Mouse (Mus musculus) cerebellum, adult 11 months (tissue): Measurements from ENCODE around the gene Sf3b1.
"Not testable (repeated sequence)": the region's sequence is repeated elsewhere in the genome, so short reads cannot be mapped to it uniquely, and the experiment has no call there.

Experiments
- DNase-seq: peaks from one replicate; pipeline ENCODE4 v3.0.0; 2022

Sf3b1 gene

DNA sequence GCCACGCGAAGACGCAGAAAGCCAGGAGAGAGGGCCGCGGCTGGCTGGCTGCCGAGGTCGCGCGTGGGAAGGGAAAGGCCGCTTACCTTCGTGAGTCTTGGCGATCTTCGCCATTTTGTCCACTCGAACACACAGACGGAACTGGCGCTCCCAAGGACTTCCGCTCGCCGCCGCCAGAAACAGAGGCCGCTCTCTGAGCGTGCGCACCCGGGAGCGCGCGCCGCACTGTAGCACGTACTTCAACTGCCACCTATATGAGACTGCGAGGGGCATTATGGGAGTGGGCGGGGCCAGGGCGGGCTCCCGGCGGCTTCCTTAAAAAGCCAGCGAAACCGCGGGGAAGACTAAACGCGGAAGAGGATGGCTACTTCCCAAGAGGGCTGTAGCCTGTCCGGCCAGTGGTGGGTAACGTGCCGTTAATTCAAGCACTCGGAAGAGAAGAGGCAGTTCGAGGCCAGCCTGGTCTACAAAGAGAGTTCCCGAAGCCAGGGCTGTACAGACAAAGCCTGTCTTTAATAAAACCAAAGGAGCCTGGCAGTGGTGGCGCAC is at the start of gene Sf3b1:
Gene Sf3b1 (minus strand): TSS at position 229 of the 549 bp plus-strand sequence.
- DNase-seq = peak; percentile 93

DNA sequence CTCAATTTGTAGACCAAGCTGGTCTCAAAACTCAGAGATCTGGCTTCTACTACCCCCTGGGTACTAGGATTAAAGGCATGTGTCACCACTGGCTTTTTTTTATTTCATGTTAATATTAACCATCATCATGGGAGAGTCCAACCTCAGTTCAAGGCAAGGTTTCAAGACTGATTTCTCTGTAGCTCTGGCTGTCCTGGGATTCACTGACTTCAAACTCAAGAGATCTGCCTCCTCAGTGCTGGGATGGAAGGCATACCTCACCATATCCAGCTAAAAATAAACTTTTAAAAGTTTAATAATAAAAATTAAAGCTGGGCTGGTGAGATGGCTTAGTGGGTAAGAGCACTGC is 49.1 kb upstream of the Sf3b1 start:
- DNase-seq = no peak

DNA sequence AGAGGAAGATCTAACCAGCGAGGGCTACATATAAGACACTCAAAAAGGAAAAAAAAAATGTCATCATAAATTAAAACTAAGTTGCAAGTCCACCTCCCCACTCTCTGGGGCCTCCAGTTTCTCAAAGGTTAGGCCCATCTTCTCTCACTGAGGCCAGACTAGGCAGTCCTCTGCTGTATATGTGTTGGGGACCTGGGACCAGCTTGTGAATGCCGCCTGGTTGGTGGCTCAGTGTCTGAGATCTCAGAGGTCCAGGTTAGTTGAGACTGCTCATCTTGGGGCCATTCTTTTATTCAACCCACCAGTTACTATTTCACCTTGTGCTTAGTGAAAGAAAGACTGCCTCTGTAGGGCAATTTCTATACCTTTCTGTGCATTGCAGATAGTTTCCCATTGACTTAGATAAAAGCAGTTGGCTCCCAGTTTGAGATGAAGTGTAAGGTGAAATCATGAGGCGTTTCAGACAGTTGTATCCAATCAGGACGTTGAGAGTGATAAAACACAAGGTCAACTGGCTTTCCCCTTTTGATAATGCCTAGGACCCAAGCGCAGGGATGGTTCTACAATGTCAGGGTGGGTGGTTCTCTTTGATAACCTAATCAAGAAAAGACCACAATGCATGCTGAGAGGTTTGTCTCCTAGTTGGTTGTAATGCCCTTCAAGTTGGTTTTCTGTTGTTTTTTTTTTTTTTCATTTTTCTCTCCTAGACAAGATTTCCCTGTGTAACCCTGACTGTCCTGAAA is 48.5 kb upstream of the Sf3b1 start:
- DNase-seq = no peak

DNA sequence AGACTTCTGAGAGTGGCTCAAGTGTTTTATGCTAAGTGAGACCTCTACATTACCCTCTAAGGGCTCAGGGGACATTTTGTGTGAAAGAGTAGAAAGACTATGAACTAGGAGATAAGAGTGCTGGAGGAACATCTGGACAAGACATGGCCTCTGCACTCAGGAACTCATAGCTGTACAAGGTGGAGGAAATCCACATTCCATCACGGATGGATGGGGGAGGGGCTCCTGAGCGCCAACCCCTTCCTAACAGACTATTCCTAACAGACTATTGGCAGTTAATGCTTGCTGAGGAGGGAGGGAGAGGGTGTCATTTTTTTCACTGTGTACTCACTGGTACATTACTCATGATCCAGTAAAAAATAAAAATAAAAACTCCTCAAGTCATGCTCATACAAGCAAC is 47.5 kb upstream of the Sf3b1 start:
- no peak for DNase-seq

DNA sequence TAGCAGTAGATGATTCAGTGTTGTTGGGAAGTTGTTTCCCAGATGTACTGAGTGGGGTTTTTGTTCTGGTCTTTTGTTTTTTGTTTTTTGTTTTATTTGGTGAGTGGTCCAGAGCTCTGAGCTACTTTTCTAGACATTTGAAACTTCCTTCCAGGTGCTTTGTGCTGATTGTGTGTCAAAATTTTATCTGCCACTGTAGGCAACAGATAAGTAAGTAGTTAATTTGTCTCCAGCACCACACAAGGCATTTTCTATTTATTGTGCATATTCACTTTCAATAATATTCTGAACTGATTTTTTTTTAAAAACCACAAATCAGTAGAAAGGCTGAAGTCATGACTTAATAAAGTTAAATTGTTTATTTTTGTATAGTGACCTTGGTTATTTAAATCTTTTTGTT is 45.0 kb upstream of the Sf3b1 start:
- DNase-seq = not testable (repeated sequence)

DNA sequence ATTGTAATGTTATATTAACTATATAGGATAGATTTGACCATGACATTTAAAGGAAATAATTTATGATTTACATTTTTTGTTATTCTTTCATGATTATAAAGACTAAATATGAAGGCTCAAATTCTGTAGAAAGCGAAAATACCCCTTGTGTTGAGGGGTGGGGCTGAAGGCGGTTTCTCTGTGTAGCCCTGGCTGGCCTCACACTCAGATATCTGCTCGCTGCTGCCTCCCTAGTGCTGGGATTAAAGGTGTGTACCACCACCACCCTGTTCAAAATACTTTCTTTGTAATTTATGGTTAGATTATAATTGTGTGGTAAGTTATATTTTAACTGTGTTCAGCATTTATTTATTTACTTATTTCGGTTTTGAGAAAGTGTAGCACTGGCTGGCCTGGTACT is 34.5 kb upstream of the Sf3b1 start:
- no peak for DNase-seq

DNA sequence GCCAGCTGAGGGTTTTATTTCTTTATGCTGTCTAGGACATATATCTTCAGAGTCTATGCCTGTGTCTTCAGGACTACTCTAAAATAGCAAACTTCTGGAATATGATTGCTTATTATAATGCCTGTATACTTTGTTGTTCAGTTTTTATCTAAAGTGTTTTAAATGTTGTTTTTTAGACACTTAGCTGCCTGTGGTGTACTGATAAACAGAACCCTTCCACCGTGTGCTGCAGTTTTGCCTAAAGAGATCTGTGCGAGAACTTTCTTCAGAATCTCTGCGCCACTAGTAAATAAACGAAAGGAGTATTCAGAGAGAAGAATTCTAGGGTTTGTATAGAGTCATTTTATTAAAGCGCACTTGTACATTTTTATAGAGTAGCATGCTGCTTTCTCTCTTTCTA is 33.8 kb upstream of the Sf3b1 start:
- DNase-seq = no peak

DNA sequence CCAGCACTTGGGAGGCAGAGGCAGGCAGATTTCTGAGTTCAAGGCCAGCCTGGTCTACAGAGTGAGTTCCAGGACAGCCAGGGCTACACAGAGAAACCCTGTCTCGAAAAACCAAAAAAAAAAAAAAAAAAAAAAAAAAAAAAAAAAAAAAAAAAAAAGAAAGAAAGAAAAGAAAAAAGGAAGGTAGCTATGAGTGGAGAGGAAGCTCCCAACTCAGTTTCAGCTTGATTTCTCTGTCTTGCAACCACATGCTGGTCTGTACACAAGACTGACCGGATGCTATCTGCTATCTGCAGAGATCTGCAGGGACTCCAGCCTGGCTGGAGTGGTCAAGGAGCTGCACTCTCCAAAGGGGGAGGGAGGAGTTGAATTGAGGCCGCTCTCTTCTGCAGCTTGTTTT is 31.1 kb upstream of the Sf3b1 start:
- DNase-seq = not testable (repeated sequence)

DNA sequence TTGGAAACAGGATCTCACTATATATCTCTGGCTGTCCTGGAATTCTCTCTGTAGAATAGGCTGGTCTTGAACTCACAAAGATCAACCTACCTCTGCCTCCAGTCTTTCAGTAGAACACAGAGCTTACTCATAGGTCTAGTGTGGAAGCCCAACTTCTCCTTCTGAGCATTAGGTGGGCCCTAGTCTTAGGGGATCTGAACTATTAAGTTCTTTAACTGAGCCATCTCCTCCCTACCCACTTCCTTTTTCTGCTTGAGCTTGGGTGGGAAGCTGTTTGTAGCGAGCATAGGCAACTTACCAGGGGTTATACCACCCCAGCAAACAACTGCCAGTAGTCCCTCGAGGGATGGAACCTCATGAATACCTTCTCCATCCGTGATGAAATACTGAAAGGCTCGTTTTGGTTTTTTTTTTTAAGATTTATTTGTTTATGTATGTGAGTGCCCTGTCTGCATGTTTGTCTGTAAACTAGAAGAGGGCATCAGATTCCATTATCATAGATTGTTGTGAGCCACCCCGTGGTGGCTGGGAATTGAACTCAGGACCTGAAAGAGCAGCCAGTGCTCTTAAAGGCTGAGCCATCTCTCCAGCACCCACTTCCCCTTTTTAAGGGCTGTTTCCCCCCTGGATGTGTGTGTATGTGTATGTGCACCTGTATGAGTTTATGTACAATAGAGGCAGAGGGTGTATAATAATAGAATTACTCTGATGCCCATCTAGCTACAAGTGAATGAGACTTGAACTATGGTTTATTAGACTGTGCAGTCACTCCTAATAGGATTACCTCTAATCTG is 28.2 kb upstream of the Sf3b1 start:
- DNase-seq = no peak

DNA sequence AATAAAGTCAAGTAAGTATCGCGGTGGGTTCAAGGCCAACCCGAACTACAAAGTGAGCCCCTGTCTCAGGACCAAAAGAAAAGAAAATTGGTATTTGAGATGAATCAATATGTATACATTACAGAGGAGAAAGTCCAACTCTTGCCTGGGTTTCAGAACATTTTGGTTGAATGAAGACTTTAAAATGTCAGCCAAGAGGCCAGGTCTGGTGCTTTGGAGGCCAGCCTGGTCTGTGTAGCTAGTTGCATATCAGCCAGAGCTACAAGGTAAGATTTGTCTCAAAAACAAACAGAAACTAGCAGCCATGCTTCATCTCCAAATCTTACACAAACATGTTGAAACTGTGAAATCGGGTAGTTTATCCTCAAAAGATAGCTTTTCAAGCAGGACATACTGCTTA is 26.3 kb upstream of the Sf3b1 start:
- DNase-seq = no peak

DNA sequence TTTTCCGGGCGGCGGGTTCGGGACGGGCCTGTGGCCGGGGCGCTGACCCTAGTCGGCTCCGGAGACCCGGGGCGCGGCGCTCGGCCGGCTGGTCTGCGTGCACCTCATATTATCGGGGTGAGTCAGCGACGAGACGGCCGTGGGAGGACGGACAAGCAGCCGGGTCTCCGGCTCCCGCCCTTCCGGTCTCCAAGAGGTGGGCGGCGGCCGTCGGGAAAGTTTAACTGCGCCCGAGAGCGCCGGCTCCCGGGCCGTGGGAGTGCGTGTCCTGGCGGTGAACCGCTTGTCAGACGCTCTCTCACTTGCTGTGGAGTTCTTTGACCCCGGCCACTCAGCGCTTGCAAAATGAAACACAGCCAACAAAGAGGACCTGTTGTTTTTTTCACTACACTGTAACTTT is 25.7 kb upstream of the Sf3b1 start:
- DNase-seq = no peak

DNA sequence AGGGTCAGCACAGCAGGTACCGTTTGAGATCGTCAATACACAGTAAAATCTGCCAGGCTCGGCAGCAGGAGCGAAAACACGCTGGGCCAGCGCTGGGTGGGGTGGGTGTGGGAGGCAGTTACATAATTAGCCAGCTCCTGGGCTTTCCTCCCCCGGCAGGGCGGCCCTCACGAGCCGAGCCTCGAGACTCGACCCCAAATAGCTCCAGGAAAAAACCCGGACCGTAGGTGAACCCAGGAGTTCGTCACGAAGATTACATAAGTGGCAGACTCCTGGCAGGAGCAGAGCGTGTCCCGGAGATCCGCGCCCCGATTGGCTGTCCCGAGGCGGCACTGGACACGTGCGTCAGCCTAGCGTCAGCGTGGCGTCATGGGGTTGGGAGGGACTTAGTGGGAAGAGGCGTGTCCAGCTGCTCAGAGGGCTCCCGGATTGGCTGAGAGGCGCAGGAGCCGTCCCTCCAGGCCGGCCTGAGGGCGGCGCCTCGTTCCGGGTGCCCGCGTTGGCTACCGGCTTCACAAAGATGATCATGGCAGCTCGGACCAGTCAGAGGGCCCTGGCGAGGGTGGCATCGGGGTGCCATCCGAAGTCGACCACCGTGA is 25.2 kb upstream of the Sf3b1 start, which contains the start of gene Coq10b:
Gene Coq10b (plus strand): TSS at position 416 of the 599 bp plus-strand sequence.
- peak; percentile 99 for DNase-seq

DNA sequence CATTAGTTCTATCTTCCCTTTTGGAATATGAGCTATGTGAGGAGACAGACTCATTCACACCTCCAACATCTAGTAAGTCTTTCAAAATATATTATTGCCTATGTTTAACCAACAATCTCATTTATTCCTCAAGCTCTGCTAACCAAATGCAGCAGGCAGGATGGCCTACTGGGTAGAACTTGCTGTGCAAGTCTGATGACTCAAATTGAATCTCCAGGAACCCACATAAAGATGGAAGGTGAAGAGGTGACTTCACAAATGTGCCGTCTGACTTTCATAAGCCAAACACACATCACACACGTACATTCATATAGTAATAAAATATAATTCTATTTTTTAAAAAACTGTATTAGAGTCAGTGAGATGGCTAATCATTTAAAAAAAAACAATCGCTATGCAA is 24.4 kb upstream of the Sf3b1 start:
- no peak for DNase-seq

DNA sequence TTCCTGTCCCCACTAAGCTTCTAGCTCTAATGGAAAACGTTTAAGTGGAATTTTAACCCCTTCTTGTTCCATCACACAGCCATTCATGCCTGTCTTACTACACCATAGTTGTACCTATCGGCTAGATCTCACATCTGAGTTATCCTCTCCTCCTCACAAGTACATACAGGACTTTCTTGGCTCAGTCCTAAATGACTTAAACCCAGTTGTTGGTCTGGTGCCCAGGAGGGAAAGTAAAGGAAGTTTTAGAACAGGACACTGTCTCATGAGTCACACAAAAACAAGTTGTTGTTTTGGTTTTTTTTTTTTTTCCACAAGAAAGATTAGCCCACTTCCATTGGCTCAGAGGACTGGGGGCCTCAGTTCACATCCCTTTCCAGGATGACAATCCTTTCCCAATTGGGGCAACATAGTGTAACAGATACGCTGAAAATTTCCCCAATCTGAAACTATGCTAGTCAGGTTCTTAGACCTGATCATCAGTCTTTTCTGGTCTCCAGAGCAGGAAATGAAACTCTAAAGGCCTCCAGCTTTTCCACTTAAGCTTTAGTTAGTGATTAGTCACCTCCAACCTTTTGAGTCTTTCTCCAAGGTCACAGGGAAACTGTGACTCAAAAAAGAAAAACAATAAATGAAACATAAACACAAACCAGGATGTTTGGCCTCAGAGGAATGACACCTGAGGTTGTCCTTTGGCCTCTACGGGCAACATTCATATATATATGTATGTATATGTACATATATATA is 21.7 kb upstream of the Sf3b1 start:
- DNase-seq = no peak

DNA sequence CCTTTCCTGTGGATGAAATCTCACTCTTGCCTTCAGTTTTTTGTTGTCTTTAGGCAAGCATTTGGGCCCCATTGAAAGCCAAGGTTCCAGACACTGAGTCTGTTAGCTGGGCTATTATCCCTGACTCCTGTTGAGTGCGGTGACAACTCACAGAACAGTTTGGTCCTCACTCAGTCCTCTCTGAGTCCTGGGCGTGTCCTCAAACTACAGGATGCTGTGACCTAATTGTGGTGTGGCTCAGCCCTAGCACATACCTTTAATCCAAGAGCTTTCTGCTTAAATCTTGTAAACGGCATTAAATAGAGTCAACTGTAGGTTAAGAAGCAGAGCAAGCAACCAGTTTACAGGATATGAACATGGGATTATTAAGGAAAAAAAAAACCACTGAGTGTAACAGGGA is 15.9 kb upstream of the Sf3b1 start:
- DNase-seq = no peak

DNA sequence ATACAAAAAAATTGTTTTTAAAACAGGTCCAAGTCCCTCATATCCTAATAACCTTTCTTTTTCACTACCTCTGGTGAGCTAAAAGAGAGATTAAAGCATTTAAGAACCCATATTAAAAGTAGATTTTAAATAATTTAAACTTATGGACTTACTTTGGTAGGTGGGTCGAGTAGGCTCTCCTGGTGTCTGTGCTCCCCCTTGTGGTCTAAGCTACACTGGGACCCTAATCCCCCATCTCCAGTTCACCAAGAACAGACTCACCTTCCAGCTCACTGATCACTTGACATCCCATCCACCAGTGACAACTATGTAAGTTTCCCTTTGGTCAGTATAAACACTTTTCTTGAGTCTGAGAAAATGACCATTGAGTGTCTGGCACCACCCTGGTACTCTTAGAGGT is 15.0 kb upstream of the Sf3b1 start:
- DNase-seq = no peak

DNA sequence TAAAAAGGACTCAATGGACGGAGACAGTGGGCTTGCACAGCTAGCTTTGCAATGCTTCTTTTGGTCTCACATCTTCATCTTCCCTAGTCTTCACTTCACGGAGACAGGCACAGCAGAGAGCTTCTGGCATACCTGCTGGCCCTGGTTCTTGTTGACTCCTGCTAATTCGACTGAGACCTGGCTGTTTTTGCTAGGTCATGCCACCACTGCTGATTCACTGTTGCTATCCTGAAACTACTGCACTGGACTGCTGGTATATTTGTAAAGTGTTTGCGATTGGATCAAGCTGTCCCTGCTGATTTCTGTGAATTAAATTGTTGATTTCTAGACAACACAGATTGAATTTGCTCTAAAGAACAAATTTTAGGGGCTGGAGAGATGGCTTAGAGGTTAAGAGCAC is 14.4 kb upstream of the Sf3b1 start:
- DNase-seq = no peak

DNA sequence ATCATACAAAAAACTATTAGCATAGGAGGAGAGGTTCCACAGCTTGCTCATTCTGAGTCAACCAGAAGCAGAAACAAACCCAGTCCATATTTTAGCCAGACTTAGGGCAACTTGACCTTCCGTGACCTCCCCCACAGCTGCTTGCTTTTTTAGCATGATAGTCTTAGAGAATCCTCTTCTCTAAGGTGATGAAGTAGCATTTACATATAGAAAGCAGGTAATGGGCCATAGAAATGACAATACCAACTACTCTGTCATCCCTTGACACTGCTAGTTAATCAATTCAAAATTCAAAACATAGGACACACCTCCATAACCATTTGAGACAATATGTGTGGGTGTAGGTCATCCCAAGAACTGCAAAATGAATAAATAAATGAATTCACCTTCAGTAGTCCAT is 12.7 kb upstream of the Sf3b1 start:
- no peak for DNase-seq

DNA sequence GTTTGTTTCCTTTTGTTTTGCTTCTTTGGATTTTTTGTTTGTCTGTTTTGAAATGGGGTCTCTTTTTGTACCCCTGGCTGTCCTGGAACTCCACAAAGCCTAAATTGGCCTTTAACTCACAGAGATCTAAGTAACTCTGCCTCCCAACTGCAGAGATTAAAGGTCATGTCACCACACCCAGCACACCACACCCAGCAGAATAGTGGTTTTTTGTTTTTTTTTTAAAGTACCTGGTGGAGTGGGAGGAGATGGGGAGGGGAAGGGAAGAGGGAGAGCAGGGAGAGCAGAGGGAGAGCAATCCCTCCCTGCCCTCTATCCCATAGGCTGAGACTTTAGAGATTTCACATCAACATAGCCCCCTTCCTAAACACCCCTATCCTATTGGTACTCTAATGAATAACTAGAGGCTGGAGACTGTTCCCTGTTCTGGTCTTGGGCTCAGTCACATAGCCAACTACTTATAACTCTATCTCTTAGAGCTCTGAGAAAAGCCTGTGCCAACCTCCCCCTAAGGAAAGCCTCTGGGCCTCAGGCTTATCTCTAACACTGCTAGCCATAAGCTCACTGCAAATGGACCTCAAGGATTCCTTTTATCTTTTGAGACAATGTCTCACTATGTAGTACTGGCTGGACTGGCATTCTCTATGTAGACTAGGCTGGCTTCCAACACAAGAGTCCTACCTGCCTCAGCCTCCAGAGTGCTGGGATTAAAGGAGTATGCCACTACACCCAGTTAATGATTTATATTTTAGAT is 3.9 kb upstream of the Sf3b1 start:
- no peak for DNase-seq

DNA sequence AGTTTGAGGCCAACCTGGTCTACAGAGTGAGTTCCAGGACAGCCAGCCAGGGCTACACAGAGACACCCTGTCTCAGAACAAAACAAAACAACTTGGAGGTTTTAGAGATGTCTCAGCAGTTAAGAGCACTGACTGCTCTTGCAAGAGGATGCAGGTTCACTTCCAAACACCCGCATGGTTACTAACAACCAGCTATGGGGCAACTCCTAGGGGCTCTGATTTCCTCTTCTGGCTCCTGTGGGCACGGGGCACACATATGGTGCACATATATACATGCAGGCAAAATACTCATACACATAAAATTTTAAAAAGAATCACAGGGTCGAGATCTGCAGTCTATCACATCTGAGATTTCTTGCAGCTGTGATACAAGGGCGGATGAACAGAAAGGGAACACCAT is 2.2 kb upstream of the Sf3b1 start:
- DNase-seq = no peak

DNA sequence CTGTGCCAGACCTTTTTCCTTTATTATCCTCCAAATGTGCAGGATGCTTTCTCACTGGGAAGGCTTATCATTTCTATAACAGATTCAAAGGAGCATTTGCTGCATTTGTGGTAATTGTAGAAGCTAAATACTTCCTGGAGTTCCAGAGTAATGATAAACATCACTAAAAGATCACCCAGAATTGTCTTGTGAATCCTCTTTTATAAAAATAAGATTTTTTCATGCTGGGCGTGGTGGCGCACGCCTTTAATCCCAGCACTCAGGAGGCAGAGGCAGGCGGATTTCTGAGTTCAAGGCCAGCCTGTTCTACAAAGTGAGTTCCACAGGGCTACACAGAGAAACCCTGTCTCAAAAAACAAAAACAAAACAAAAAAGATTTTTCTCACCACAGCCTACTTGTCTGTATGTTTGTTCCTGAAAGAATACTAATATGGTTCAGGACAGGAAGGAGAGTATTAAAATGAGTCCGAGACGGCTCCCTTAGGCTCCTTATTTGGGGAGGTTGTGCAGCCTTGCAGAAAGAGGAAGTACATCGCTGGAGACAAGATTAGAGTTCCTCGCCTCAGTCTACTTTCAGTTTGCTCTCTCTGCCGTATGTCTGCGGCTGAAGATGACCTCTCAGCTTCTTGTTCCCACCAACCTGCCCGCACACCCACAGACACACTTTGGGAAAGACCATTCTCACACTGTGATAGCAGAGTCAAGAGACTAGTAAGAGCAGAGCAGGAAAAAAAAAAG is 1.4 kb upstream of the Sf3b1 start:
- DNase-seq = no peak

DNA sequence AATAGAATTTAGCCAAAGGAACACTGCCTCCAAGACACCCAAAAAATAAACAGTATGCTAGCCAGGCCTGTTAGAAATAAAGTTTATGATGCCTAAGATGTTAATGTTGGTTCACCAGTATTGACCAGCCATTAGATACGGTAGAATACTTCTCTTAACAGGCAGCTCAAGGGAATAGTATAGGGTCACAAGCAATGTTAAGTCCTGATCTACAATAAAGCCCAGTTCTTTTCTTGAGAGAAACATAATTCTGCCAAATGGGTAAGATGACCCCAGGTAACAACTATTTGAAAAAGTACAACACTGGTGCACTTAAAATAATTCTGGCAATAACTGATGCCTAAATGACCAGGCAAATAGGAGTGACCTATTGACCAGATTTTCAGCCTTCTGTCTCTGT is 685 bp upstream of the Sf3b1 start:
- DNase-seq = no peak
